Mouse (Mus musculus): ENCODE measurements around the gene Jund.

DNA sequence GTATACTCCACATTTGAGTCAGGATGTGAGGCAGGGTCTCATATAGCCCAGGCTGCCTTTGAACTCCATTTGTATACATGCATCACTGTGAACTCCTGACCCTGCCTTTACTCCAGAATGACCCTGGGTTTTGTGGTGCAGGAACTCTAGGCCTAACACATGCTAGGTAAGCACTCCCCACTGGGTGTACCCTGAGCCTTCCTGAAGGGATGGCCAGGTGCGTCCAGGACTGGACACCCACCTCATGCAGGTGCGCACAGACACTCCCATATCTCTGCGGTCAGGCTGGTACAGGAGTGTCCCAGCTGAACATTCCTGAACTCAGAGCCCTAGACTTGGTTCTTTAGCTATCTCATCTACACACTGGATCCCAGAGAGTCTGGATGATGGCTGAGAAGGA, 24.6 kb upstream of the Jund start:
- no peak for TF ChIP-seq EP300 (IDR thresholded peaks at IDR 0.05; ENCODE audit: low read depth in 1 of 2, low read length in 2 of 2)
- TF ChIP-seq POLR2AphosphoS2 (IDR thresholded peaks at IDR 0.05; ENCODE audit: low read length): no peak
- TF ChIP-seq ETS1 (IDR thresholded peaks at IDR 0.05; ENCODE audit: low read depth, low read length): no peak
- TF ChIP-seq BHLHE40 (IDR thresholded peaks at IDR 0.05; ENCODE audit: borderline replicate concordance, low read depth, low read length): no peak

Data from MEL (cell line).